Mouse (Mus musculus): ENCODE results near the gene Cops3.

Gene Cops3

DNA sequence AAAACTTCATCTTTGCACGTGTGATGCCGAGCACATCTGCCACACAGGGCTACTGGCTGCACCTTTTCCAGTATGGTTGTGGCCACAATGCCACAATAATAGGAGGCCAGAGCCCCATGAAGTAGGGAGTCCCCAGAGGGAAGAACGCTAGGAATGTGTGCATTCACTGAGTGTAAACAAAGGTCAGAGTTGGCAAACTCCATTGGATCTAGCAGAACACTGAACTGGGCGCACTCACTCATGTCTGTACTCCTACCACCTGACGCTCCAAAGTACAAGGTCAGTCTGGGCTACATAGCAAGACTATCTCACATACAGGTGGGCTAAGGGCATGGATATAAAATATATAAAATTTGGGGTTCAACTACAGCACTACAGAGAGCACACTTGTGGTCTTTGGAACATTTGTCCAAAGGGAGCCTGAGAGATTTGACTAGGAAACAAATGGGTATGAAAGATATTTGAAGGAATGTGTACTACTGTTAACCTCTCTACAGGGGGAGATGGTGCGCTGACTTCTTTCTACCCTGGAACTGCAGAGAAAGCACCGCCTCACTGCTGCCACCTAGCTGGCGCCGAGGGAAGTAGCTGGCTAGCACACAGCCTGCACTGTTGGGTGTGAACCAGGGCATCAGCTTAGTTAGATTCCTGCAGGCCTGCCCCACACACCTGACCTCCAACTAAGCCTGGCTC lies 61.3 kb downstream of the Cops3 start:
- peak; percentile 93 for DNase-seq (ENCODE audit: low read depth, low spot score)

DNA sequence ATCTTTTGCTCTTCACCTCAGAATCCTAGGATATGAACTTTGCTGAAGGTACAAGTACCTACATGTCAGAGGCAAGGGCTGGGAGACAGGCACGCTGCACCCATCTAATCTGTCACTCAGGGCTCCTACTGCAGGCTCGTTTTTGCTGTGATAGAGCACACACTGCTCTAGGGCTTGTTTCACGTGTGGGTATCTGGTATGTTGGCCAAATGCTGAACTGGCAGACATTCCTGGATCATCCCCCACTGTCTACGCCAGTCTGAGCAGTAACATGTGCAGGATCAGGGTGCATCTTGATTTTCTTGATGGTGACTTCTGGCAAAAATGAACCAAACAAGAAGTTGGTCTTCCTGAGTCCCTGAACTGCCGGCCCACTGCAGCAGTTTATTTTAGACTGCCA lies 62.4 kb downstream of the Cops3 start:
- DNase-seq (ENCODE audit: low read depth, low spot score) = no peak

DNA sequence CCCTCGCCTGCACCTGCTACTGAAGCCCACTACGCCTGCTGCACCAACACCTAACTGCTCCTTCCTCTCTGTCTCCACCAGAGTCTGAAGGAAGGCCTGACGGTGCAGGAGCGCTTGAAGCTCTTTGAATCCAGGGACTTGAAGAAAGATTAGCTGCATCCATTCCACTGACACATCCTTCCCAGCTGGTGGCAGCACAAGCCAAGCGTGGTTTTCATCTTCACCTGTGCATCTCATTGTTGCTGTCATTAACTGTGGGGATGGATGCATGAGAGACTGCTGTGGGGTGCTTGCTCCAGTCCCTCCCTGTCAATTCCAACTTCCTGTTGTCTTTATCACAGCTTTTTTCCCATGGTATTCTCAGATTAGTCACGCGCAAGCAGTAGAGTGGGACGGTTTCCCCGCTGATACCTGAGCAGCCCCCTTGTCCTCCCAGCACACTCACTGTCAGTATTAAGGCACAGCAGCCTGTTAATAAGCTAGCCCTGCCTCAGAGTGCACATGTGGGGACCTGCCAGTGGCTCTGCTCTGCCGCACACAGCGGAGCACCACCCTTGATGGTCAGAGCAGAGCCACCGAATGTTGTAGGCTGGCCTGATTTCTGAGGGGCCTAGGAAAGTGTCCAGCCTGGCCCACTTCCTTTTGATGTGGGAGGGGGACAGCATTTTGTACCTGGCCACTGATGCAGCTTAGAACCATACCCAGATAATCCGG lies 64.0 kb downstream of the Cops3 start:
- no peak for DNase-seq (ENCODE audit: low read depth, low spot score)

DNA sequence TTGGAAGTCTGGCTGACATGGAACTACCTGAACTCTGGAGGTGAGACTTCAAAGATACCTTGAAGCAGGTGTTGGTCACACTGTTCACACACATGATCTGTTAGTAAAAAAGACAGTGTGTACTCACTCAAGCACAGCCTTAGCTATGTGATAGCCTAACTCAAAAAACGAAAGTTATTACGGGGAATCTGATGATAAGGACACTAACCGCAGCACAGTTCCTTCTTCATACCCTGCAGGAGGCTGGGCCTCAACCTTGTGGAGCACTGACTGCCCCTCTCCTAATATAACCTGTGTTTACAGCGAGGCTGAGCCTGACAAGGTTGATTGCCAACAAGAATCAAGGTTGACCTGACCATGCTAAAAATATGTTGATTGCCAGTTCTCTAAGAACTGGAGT lies 65.1 kb downstream of the Cops3 start:
- no peak for DNase-seq (ENCODE audit: low read depth, low spot score)

DNA sequence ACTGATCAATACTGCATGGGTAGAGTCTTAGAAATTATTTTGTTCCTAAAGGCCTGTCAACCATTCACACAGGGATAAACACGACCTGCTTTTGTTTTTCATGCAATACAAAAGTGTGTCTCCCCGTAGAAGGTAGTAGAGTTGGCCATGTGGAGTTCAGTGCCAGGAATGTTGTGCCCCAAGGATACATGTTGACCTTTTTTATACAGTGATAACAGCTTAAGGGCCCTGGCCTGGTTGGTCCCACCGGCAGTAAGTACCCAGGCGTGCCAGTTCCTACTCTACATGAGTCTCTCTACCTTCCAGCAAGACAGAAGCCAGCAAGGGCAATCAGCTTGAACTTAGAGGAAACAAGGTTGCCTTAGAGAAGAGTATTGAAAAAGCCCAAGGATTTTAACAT lies 66.7 kb downstream of the Cops3 start:
- DNase-seq (ENCODE audit: low read depth, low spot score) = no peak

DNA sequence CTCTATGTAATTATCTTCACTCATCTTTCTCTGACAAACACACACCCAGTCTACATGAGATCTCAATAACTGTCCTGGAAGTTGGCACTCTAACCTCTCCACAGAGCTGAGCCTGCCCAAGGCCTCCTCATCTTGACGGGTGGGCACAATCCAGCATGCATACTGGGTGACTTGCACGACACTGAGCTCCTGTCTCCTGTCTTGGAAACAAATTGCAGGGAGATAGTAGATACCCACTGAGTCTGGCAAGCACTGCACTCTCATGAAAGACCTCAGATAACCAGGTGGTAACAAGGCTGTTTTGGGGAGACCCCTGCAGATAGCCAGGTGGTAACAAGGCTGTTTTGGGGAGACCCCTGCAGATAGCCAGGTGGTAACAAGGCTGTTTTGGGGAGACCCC lies 67.3 kb downstream of the Cops3 start:
- no peak for DNase-seq (ENCODE audit: low read depth, low spot score)

DNA sequence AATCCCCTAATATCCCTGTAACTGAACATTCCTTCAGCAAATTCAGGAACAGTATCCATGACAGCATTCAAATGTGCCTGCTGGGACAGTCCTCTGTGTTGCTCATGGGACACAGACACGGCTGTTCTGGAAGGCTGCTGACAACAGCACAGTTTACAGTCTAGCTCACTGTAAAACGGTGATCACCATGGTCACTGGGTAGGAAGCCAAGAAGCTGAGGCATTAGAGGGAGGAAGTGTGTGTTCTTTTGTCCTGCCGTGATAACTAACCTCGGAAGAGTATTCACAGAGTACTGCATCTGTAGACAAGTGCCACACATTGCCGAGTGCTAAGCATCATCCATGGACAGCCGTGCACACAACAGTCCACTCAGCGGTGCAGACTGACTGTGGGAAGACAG lies 68.9 kb downstream of the Cops3 start:
- no peak for DNase-seq (ENCODE audit: low read depth, low spot score)

DNA sequence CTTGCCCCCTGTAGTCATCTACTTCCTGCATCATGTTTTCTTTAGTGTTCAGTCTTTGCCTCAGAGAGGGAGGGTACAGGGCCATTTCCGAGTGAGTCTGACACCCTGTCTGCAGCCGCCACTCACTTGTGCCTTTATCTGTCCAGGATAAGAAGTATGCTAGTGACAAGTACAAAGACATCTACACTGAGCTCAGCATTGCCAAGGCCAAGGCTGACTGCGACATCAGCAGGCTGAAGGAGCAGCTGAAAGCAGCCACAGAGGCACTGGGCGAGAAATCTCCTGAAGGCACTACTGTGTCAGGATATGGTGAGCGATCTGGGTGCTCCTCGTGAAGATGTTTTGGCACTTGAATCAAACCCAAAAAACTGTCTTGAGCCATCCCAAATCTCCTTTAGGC lies 69.9 kb downstream of the Cops3 start:
- no peak for DNase-seq (ENCODE audit: low read depth, low spot score)

DNA sequence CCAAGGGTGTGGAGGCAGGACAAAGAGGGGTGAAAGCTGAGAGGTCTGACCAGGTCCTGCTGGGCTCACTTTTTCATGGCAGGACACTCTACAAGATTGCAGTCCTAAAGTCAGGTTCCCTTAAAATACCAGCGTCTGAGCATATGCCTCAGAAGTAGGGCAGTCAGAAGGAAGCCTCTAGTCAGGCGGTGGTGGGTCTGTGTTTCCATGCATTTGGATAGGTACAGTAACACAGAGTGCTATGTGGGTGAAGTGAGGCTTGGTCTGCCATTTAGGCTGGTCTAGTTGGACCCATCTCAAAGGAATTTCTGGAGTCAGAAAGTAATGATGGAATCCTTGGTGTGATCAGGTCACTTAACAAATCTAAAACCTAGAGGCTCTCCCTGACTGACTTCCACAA lies 70.3 kb downstream of the Cops3 start:
- DNase-seq (ENCODE audit: low read depth, low spot score) = no peak

All from 3T3-L1 (cell line).